Mouse (Mus musculus): ENCODE data around the gene 9430097D07Rik.

9430097D07Rik gene

GRCm38 (mm10) chr2:32575586-32576160, at the start of gene 9430097D07Rik:
Gene 9430097D07Rik, minus strand, starts transcription at chr2:32575684.
- DNase-seq (ENCODE audit: low spot score) = no peak

GRCm38 (mm10) chr2:32624111-32624748, 48.7 kb upstream of the 9430097D07Rik start:
- no peak for DNase-seq (ENCODE audit: low spot score)

- DNase-seq (ENCODE audit: low spot score) = no peak
These were observed 46.0 kb upstream of the 9430097D07Rik start, which contains the start of gene Ak1 for GRCm38 (mm10) chr2:32621517-32621859. Gene Ak1, plus strand, starts transcription at chr2:32621758.

GRCm38 (mm10) chr2:32620682-32621516, 45.4 kb upstream of the 9430097D07Rik start:
- DNase-seq (ENCODE audit: low spot score) = peak; percentile 83

- no peak for DNase-seq (ENCODE audit: low spot score)
These were observed 42.6 kb upstream of the 9430097D07Rik start for GRCm38 (mm10) chr2:32618051-32618450.

- peak; percentile 59 for DNase-seq (ENCODE audit: low spot score)
These were observed 42.1 kb upstream of the 9430097D07Rik start for GRCm38 (mm10) chr2:32617601-32618000.

GRCm38 (mm10) chr2:32617109-32617508, 41.6 kb upstream of the 9430097D07Rik start:
- DNase-seq (ENCODE audit: low spot score) = no peak

GRCm38 (mm10) chr2:32612274-32612673, 36.8 kb upstream of the 9430097D07Rik start:
- DNase-seq (ENCODE audit: low spot score) = peak; percentile 67

GRCm38 (mm10) chr2:32610610-32611229, 35.2 kb upstream of the 9430097D07Rik start:
- DNase-seq (ENCODE audit: low spot score) = peak; percentile 78

- peak; percentile 71 for DNase-seq (ENCODE audit: low spot score)
These were observed 33.4 kb upstream of the 9430097D07Rik start for GRCm38 (mm10) chr2:32608778-32609435.

GRCm38 (mm10) chr2:32608141-32608777, 32.8 kb upstream of the 9430097D07Rik start:
- DNase-seq (ENCODE audit: low spot score) = peak; percentile 78

- peak; percentile 74 for DNase-seq (ENCODE audit: low spot score)
These were observed 31.9 kb upstream of the 9430097D07Rik start for GRCm38 (mm10) chr2:32607262-32607947.

- DNase-seq (ENCODE audit: low spot score) = peak; percentile 96
These were observed 31.0 kb upstream of the 9430097D07Rik start for GRCm38 (mm10) chr2:32606161-32607142.

- DNase-seq (ENCODE audit: low spot score) = no peak
These were observed 29.1 kb upstream of the 9430097D07Rik start for GRCm38 (mm10) chr2:32604631-32605030.

GRCm38 (mm10) chr2:32602600-32603054, 27.1 kb upstream of the 9430097D07Rik start:
- peak; percentile 94 for DNase-seq (ENCODE audit: low spot score)

GRCm38 (mm10) chr2:32601417-32602065, 26.1 kb upstream of the 9430097D07Rik start:
- DNase-seq (ENCODE audit: low spot score) = peak; percentile 75

GRCm38 (mm10) chr2:32599409-32599808, 23.9 kb upstream of the 9430097D07Rik start, which contains the start of gene St6galnac6:
Gene St6galnac6, plus strand, starts transcription at chr2:32599709.
- no peak for DNase-seq (ENCODE audit: low spot score)

- DNase-seq (ENCODE audit: low spot score) = peak; percentile 73
These were observed 23.0 kb upstream of the 9430097D07Rik start for GRCm38 (mm10) chr2:32598506-32598905.

GRCm38 (mm10) chr2:32597699-32598098, 22.2 kb upstream of the 9430097D07Rik start:
- DNase-seq (ENCODE audit: low spot score) = no peak
